Mouse (Mus musculus) embryonic fibroblast, embryonic 13.5 days (primary cell): Measurements from ENCODE around the gene Lgsn. TPM values are rescaled to one million over a fixed set of nuclear protein-coding genes. Genes with fewer than 3 reads are reported as not detected.

ENCODE experiments used
- H3K27ac ChIP-seq: 2 replicates; pipeline ENCODE4 v1.5.1; 2012; ENCODE audit warnings: low read length, control low read depth, inconsistent platforms; ENCODE audit not compliant: insufficient read depth
- H3K4me1 ChIP-seq: 2 replicates; pipeline ENCODE4 v1.6.1; 2011; ENCODE audit warnings: low read length; ENCODE audit not compliant: control insufficient read depth, insufficient read depth
- H3K4me3 ChIP-seq: 2 replicates; pipeline ENCODE4 v1.5.1; 2011; ENCODE audit warnings: mild to moderate bottlenecking, control low read depth, low read length; ENCODE audit not compliant: insufficient read depth
- CTCF ChIP-seq: IDR thresholded peaks from 2 replicates; pipeline ENCODE4 v1.5.1; 2011; ENCODE audit warnings: mild to moderate bottlenecking, control low read depth, low read length, moderate library complexity, borderline replicate concordance; ENCODE audit not compliant: insufficient read depth
- POLR2A ChIP-seq: IDR thresholded peaks from 2 replicates; pipeline ENCODE4 v1.6.1; 2011; ENCODE audit warnings: low read depth, mild to moderate bottlenecking, control low read depth, low read length, moderate library complexity
- polyA plus RNA-seq: library from polyadenylated mRNA; stranded (reverse); fragments of >200 nt; gene quantifications from 2 replicates; pipeline ENCODE4 v1.2.4, GENCODE M21; 2011; ENCODE audit warnings: low read depth; ENCODE audit not compliant: missing spikeins, insufficient read length

Gene Lgsn
- polyA plus RNA-seq, 1 experiment = not detected

- Histone ChIP-seq H3K4me3 (no peak overlapping the region), H3K27ac (no peak overlapping the region), H3K4me1 (no peaks in the 10 kb centered on the region)
- TF ChIP-seq POLR2A = no peak
- TF ChIP-seq CTCF = no peak
Measured at GRCm38 (mm10) chr1:31205770-31206169, 29.6 kb downstream of the Lgsn start.

GRCm38 (mm10) chr1:31210144-31210543 is 33.9 kb downstream of the Lgsn start:
- Histone ChIP-seq H3K4me1 (no peaks in the 10 kb centered on the region), H3K27ac (no peak overlapping the region), H3K4me3 (no peak overlapping the region)
- peak; percentile 61; the same call in 1 of the 2 replicates for TF ChIP-seq CTCF
- TF ChIP-seq POLR2A = no peak

GRCm38 (mm10) chr1:31214831-31215230 is 38.6 kb downstream of the Lgsn start:
- no peak overlapping the region for H3K4me3 ChIP-seq

GRCm38 (mm10) chr1:31220599-31221250 is 44.5 kb downstream of the Lgsn start:
- TF ChIP-seq POLR2A (no peak), CTCF (no peak)
- Histone ChIP-seq H3K4me1 (no peaks in the 10 kb centered on the region), H3K27ac (no peak overlapping the region)

More at GRCm38 (mm10) chr1:31214831-31215230, 38.6 kb downstream of the Lgsn start:
- H3K4me1 ChIP-seq = no peaks in the 10 kb centered on the region
- TF ChIP-seq CTCF (no peak), POLR2A (no peak)
- H3K27ac ChIP-seq = no peak overlapping the region

GRCm38 (mm10) chr1:31222564-31222963 is 46.4 kb downstream of the Lgsn start, which contains the start of the genes 4931428L18Rik and Pih1d3:
Gene 4931428L18Rik, minus strand, starts transcription at chr1:31222684.
Gene Pih1d3, plus strand, starts transcription at chr1:31222838.
- Histone ChIP-seq H3K4me1 (no peaks in the 10 kb centered on the region), H3K27ac (no peak within 1 kb of the TSS), H3K4me3 (no peak within 1 kb of the TSS)
- TF ChIP-seq CTCF (no peak), POLR2A (no peak)

More at GRCm38 (mm10) chr1:31220599-31221250, 44.5 kb downstream of the Lgsn start:
- no peak overlapping the region for H3K4me3 ChIP-seq

- no peak for TF ChIP-seq POLR2A
- TF ChIP-seq CTCF = no peak
- H3K4me3 ChIP-seq = no peak overlapping the region
- no peaks in the 10 kb centered on the region for H3K4me1 ChIP-seq
- no peak overlapping the region for H3K27ac ChIP-seq
Measured at GRCm38 (mm10) chr1:31233319-31234036, 57.3 kb downstream of the Lgsn start.

Other genes with a start within 250 kb of the Lgsn start
- gene AC153137.1, start 198.4 kb upstream of the Lgsn start, polyA plus RNA-seq = not detected in 2 replicates
- gene 4931428L18Rik, start 46.3 kb downstream of the Lgsn start, polyA plus RNA-seq = not detected in 2 replicates
- gene Pih1d3, start 46.4 kb downstream of the Lgsn start, polyA plus RNA-seq = not detected in 2 replicates